Mouse (Mus musculus): ENCODE data around the gene Mlana.

- TF ChIP-seq CTCF (IDR thresholded peaks at IDR 0.05; ENCODE audit: insufficient read depth, low read depth, low read length) = no peak
- TF ChIP-seq POLR2A (IDR thresholded peaks at IDR 0.05; ENCODE audit: insufficient read depth, low read depth, low read length) = no peak
Observed at GRCm38 (mm10) chr19:29704436-29704835, 6.8 kb downstream of the Mlana start.
